Mouse (Mus musculus) layer of hippocampus, adult 9-11 months (tissue): Measurements from ENCODE around the gene Dtymk.
"Not testable (repeated sequence)": the region's sequence is repeated elsewhere in the genome, so short reads cannot be mapped to it uniquely, and the experiment has no call there.

Source experiments
- DNase-seq: peaks from one replicate; pipeline ENCODE4 v3.0.0; 2022

Dtymk gene

GRCm38 (mm10) chr1:93801741-93802238, at the start of gene Dtymk:
Dtymk (minus strand) TSS chr1:93801934.
- DNase-seq: peak; percentile 95

GRCm38 (mm10) chr1:93845766-93846366, 44.1 kb upstream of the Dtymk start:
- not testable (repeated sequence) for DNase-seq

- DNase-seq: not testable (repeated sequence)
These were observed 36.8 kb upstream of the Dtymk start for GRCm38 (mm10) chr1:93838569-93838968.

- DNase-seq: no peak
These were observed 35.6 kb upstream of the Dtymk start for GRCm38 (mm10) chr1:93837335-93837734.

- no peak for DNase-seq
These were observed 34.8 kb upstream of the Dtymk start for GRCm38 (mm10) chr1:93836532-93836913.

- no peak for DNase-seq
These were observed 34.3 kb upstream of the Dtymk start for GRCm38 (mm10) chr1:93835876-93836531.

GRCm38 (mm10) chr1:93835211-93835610, 33.5 kb upstream of the Dtymk start:
- DNase-seq: no peak

- no peak for DNase-seq
These were observed 33.0 kb upstream of the Dtymk start for GRCm38 (mm10) chr1:93834671-93835150.

GRCm38 (mm10) chr1:93832754-93833360, 31.1 kb upstream of the Dtymk start:
- DNase-seq: not testable (repeated sequence)

GRCm38 (mm10) chr1:93826540-93826835, 24.8 kb upstream of the Dtymk start:
- DNase-seq: peak; percentile 23

- DNase-seq: peak; percentile 13
These were observed 24.2 kb upstream of the Dtymk start for GRCm38 (mm10) chr1:93825771-93826539.

- peak; percentile 97 for DNase-seq
These were observed 23.5 kb upstream of the Dtymk start for GRCm38 (mm10) chr1:93825105-93825674.

- DNase-seq: no peak
These were observed 22.9 kb upstream of the Dtymk start, which contains the start of gene D2hgdh for GRCm38 (mm10) chr1:93824609-93825008. D2hgdh (plus strand) TSS chr1:93824909.

GRCm38 (mm10) chr1:93823796-93824495, 22.2 kb upstream of the Dtymk start:
- peak; percentile 1 for DNase-seq

- no peak for DNase-seq
These were observed 17.0 kb upstream of the Dtymk start for GRCm38 (mm10) chr1:93818722-93819121.

GRCm38 (mm10) chr1:93817823-93818532, 16.2 kb upstream of the Dtymk start:
- no peak for DNase-seq

- no peak for DNase-seq
These were observed 9.8 kb upstream of the Dtymk start for GRCm38 (mm10) chr1:93811495-93812039.

GRCm38 (mm10) chr1:93810011-93810410, 8.3 kb upstream of the Dtymk start:
- DNase-seq: no peak

GRCm38 (mm10) chr1:93808871-93809270, 7.1 kb upstream of the Dtymk start:
- DNase-seq: no peak

- DNase-seq: no peak
These were observed 3.7 kb upstream of the Dtymk start for GRCm38 (mm10) chr1:93805221-93805951.

GRCm38 (mm10) chr1:93804818-93805217, 3.1 kb upstream of the Dtymk start:
- DNase-seq: no peak
